In the genomic region with DNA sequence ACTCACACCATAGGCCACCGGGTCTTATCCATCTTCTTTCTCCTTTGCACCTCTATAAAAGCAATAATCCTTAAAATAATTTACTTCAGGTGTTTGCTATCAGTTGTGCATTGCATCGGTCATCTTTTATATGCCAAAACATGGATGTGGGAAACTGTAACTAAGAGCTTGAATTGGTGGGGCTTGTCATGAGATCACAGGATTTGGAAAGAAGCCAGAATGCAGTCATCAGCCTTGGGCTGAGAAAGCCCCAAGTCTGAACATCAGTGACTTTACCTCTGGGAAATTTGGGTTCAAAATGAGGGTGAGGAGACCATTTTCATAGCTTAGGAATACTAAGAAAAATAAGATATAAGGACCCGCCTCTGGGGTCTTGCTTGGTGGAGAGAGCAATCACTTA, we compare ENCODE assay signal across 20 mouse cellular contexts. TPM values are rescaled to one million over a fixed set of nuclear protein-coding genes. Genes with fewer than 3 reads are reported as not detected.
A peak's percentile ranks its signal among the peaks of the same experiment; 100 is the strongest.
DNase-seq lines count a peak whose midpoint lies in the region; ATAC-seq and TF ChIP-seq lines count a peak whose summit lies in the region.
"Had no signal": no experiment of that assay in that cellular context is flagged by ENCODE, and none has a peak within 500 bp of the region (broad histone marks: within the 10 kb centered on the region; RNA-seq: fewer than 3 reads in every experiment).

No protein-coding gene starts in this region.

- CTCF ChIA-PET in Patski (lab: Charles Lee), result interaction anchor here (1.1 kb wide), 1 partner anchor 51 kb away, joined by 3 read pairs; no protein-coding TSS in a partner anchor

- no peak overlapping the region for H3K9ac ChIP-seq in heart, embryonic 12.5 days
- no peak overlapping the region for H3K9ac ChIP-seq in lung, embryonic 14.5 days
- H3K9ac ChIP-seq: embryonic facial prominence, embryonic 15.5 days; hindbrain, embryonic 14.5 days; intestine, embryonic 15.5 days had no signal

- H3K27ac ChIP-seq in heart, embryonic 12.5 days (ENCODE audit: poor library complexity, severe bottlenecking), result peak overlapping the region; percentile 34; the same call in 1 of the 2 replicates
- H3K27ac ChIP-seq in heart, embryonic 10.5 days, result no peak overlapping the region
- no peak overlapping the region for H3K27ac ChIP-seq in lung, embryonic 14.5 days (ENCODE audit: low read depth)
- H3K27ac ChIP-seq: embryonic facial prominence, embryonic 15.5 days; heart, adult 2 months; hindbrain, embryonic 10.5 days; hindbrain, embryonic 14.5 days; intestine, embryonic 15.5 days had no signal

- DNase-seq in adrenal gland, adult 2 months, result peak; percentile 30
- DNase-seq in adrenal gland, postnatal 25 days, result no peak
- no peak for DNase-seq in heart, embryonic 10.5 days (ENCODE audit: low spot score)
- peak; percentile 57 for DNase-seq in lung, embryonic 14.5 days
- DNase-seq in lung, postnatal 10 days, result no peak
- peak; percentile 84 for DNase-seq in Patski (ENCODE audit: low read depth, low spot score)
- DNase-seq in left cerebral cortex, adult 18-20 months (ENCODE audit: low spot score in 2 of 2), result no peak
- DNase-seq: adrenal gland, adult 8-10 months; cerebellum, adult 18-20 months; cerebellum, adult 9-11 months; cerebellum, postnatal 36 days; gastrocnemius, postnatal 10 days; heart, adult 2 months had no signal

- POLR2A ChIA-PET in Patski (lab: Charles Lee), result no interaction called here

- in situ Hi-C loops in Patski (cut with MboI; ENCODE audit: low pct_unique_long_range_greater_than_20kb), result loop anchor here (5.0 kb wide), 1 partner anchor 37 kb away; no protein-coding TSS in a partner anchor

- H3K36me3 ChIP-seq in heart, embryonic 12.5 days, result no peaks in the 10 kb centered on the region
- H3K36me3 ChIP-seq in heart, embryonic 10.5 days, result no peaks in the 10 kb centered on the region
- H3K36me3 ChIP-seq in lung, embryonic 14.5 days (ENCODE audit: insufficient read depth), result no peaks in the 10 kb centered on the region
- H3K36me3 ChIP-seq: embryonic facial prominence, embryonic 15.5 days; hindbrain, embryonic 10.5 days; intestine, embryonic 15.5 days had no signal

- no peak for TF ChIP-seq CTCF in lung, embryonic 14.5 days (IDR thresholded peaks at IDR 0.05; ENCODE audit: low read depth)
- no peak for TF ChIP-seq CTCF in Patski (IDR thresholded peaks at IDR 0.05)

- peaks cover 17% of the 10 kb centered on the region for H3K4me1 ChIP-seq in heart, embryonic 12.5 days (replicated peaks)
- H3K4me1 ChIP-seq in heart, embryonic 10.5 days, result peaks cover 22% of the 10 kb centered on the region
- no peaks in the 10 kb centered on the region for H3K4me1 ChIP-seq in lung, embryonic 14.5 days (ENCODE audit: insufficient read depth)

- no peaks in the 10 kb centered on the region for H3K9me3 ChIP-seq in heart, embryonic 12.5 days (replicated peaks)
- no peaks in the 10 kb centered on the region for H3K9me3 ChIP-seq in heart, embryonic 10.5 days
- H3K9me3 ChIP-seq in lung, embryonic 14.5 days (ENCODE audit: low read depth, low read length), result no peaks in the 10 kb centered on the region
- H3K9me3 ChIP-seq: embryonic facial prominence, embryonic 15.5 days; hindbrain, embryonic 10.5 days; intestine, embryonic 15.5 days had no signal

- H3K27me3 ChIP-seq in heart, embryonic 12.5 days (replicated peaks), result no peaks in the 10 kb centered on the region
- no peaks in the 10 kb centered on the region for H3K27me3 ChIP-seq in heart, embryonic 10.5 days (ENCODE audit: insufficient read depth, poor library complexity, severe bottlenecking)
- H3K27me3 ChIP-seq in lung, embryonic 14.5 days (ENCODE audit: insufficient read depth, low read length), result no peaks in the 10 kb centered on the region
- H3K27me3 ChIP-seq in Patski, result no peaks in the 10 kb centered on the region
- H3K27me3 ChIP-seq: embryonic facial prominence, embryonic 15.5 days; intestine, embryonic 15.5 days had no signal

- ATAC-seq in heart, embryonic 12.5 days (ENCODE audit: insufficient number of reproducible peaks, low FRiP score), result no peak
- ATAC-seq in lung, embryonic 14.5 days (ENCODE audit: insufficient read depth), result no peak
- ATAC-seq in Patski, result no peak
- ATAC-seq: forebrain, embryonic 16.5 days; intestine, embryonic 15.5 days had no signal

- 44% methylated on average over 3 of the region's 3 CpGs for WGBS in heart, embryonic 12.5 days
- 55% methylated on average over 3 of the region's 3 CpGs for WGBS in heart, embryonic 10.5 days
- WGBS in lung, embryonic 14.5 days, result 67% methylated on average over 3 of the region's 3 CpGs

- no peak overlapping the region for H3K4me3 ChIP-seq in heart, embryonic 12.5 days
- no peak overlapping the region for H3K4me3 ChIP-seq in heart, embryonic 10.5 days
- H3K4me3 ChIP-seq in lung, embryonic 14.5 days (ENCODE audit: low read depth, low read length), result no peak overlapping the region
- H3K4me3 ChIP-seq: embryonic facial prominence, embryonic 15.5 days; erythroblast, embryonic 14.5 days; heart, adult 2 months; hindbrain, embryonic 10.5 days; intestine, embryonic 15.5 days had no signal

- H3K4me2 ChIP-seq in heart, embryonic 12.5 days, result no peak overlapping the region
- H3K4me2 ChIP-seq in lung, embryonic 14.5 days, result no peak overlapping the region
- H3K4me2 ChIP-seq: embryonic facial prominence, embryonic 15.5 days; hindbrain, embryonic 14.5 days; intestine, embryonic 15.5 days had no signal

RNA-seq across cellular contexts. Expression of a gene that starts 4.1 kb away (rescaled TPM):
- total RNA-seq in adrenal gland, adult 2 months (2021), result 10 to 100 TPM; 53.7 to 60.7 TPM
- polyA plus RNA-seq in adrenal gland, adult 2 months (2012; rRNA removed), result 9.5 and 12.8 TPM in 2 replicates
- total RNA-seq in adrenal gland, postnatal 25 days (2021), result 38.5 and 76.1 TPM in 2 replicates
- polyA plus RNA-seq in heart, embryonic 12.5 days (2016; fragmentation: Nextera tagmentation; extraction: Ambion mirVana), result 29.9 and 30.2 TPM in 2 replicates
- 13.4 and 22.7 TPM in 2 replicates for polyA plus RNA-seq in heart, embryonic 10.5 days (2016; fragmentation: Nextera tagmentation; extraction: Ambion mirVana)
- 27.8 and 31.8 TPM in 2 replicates for polyA plus RNA-seq in lung, embryonic 14.5 days (2014; fragmentation: Nextera tagmentation; extraction: Ambion mirVana)
- 145 TPM for polyA plus RNA-seq in Patski (2021)
- 1 to 10 TPM; 3.2 to 4.7 TPM for total RNA-seq in left cerebral cortex, adult 18-20 months (2021)

Comparison
In these comparisons a context has a peak if more than half of its experiments do, and no peak if none do; other contexts are left out.
1. DNase-seq: peak in adrenal gland, adult 2 months (single experiment), lung, embryonic 14.5 days (single experiment) and Patski (single experiment); none in adrenal gland, postnatal 25 days (single experiment), heart, embryonic 10.5 days (single experiment), lung, postnatal 10 days (single experiment) and left cerebral cortex, adult 18-20 months (0 of 2).